Mouse (Mus musculus) right cerebral cortex, postnatal 10 days (tissue): ENCODE results near the gene Vwa3a.
A peak's percentile ranks its signal among the peaks of the same experiment; 100 is the strongest.

Experiments
- DNase-seq, 2 experiments: peaks; one replicate each; pipeline ENCODE4 v3.0.0; 2021; ENCODE audit warnings: low spot score in 2 of 2

The Vwa3a gene

GRCm38 (mm10) chr7:120835449-120836359 is 96.6 kb downstream of the Vwa3a start:
- peak; percentile 92 to 93 for DNase-seq

DNA sequence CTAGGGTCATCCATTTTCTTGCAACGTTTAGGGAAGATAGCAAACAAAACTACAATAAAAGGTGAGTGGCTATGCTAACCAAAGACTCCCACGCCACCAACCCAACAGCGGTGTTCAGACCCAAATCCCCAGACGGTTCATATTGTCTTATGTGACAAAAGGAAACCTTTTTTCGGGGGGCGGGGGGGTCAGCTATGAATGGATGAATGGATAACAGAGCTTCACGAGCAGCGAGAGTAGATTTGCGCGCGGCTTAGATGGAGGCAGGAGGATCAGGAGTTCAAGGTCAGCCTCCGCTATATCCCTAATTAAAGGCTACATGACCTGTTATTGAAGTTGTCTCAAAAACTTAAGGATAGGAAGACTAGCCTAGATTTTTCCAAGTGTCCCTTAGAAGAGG is 97.2 kb downstream of the Vwa3a start:
- DNase-seq = no peak

- DNase-seq = no peak
Observed at GRCm38 (mm10) chr7:120838436-120839160, 99.5 kb downstream of the Vwa3a start.

DNA sequence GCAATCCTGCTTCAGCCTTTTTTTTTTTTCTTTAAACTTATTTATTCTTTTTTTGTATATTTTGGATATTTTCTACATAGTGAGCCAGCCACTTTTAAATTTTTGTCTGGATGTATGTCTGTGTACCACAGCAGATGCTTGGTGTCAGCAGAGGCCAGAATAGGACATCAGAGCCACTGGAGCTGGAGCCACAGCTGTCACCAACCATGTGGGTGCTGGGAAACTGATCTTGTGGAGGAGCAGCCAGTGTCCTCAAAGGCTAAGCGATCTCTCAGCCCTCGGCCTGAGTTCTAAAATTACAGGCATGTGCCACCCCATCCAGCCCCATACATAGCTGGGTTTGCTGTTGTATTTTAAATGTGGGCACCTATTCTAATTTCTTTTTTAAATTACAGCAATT is 100.7 kb downstream of the Vwa3a start:
- DNase-seq = no peak

- DNase-seq = peak; percentile 92
Observed at GRCm38 (mm10) chr7:120842345-120843036, 103.4 kb downstream of the Vwa3a start, which contains the start of gene Eef2k. TSS of gene Eef2k (plus strand) at chr7:120842831.

- peak; percentile 94 to 95 for DNase-seq
Observed at GRCm38 (mm10) chr7:120843037-120843621, 104.0 kb downstream of the Vwa3a start.

GRCm38 (mm10) chr7:120843852-120844435 is 104.8 kb downstream of the Vwa3a start:
- DNase-seq = no peak

DNA sequence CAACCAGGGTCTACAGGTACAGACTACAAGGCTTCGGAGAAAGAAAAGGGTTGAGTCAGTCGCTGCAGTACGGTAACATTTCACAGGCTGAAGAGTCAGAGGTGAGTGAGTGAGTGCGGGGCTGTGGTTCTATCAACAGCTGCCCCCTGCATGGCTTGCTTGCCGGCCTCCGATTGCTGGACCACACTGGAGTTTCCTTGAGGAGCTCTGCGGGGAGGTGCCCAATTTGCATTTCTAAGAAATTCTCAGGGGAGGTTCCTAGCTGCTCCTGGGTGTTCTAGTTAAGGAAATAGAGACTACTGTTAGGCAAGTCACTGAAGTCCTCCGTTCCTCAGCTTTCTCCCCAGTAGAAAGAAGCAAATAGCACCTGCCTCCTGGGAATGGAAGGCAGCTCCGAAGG is 105.6 kb downstream of the Vwa3a start:
- no peak for DNase-seq

GRCm38 (mm10) chr7:120848831-120849512 is 109.9 kb downstream of the Vwa3a start:
- DNase-seq = no peak

DNA sequence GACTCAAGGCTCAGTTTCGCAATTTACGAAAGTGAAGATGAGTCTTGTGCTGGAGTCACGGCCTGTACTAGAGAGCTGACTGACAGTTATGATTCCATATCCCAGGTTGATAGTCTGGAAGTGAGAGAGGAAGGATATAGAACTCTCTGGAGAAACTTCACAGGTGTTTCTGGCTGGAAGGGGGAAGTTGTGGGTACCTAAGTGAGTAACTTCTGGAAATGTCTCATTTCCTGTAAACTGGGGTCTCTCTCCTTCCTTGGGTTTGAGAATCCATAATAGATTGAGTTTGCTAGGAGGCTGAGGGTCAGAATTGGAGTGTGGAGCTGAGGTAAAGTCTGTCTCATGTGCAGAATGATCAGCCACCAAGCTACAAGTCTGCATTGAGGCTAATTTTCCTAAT is 111.0 kb downstream of the Vwa3a start:
- DNase-seq = no peak
